Mouse (Mus musculus): ENCODE results near the gene Olfr211. TPM values are rescaled to one million over a fixed set of nuclear protein-coding genes. Genes with fewer than 3 reads are reported as not detected.
"Not testable (repeated sequence)": the region's sequence is repeated elsewhere in the genome, so short reads cannot be mapped to it uniquely, and the experiment has no call there.

Gene Olfr211
- polyA plus RNA-seq, 1 experiment from 2014 or later: not detected

DNA sequence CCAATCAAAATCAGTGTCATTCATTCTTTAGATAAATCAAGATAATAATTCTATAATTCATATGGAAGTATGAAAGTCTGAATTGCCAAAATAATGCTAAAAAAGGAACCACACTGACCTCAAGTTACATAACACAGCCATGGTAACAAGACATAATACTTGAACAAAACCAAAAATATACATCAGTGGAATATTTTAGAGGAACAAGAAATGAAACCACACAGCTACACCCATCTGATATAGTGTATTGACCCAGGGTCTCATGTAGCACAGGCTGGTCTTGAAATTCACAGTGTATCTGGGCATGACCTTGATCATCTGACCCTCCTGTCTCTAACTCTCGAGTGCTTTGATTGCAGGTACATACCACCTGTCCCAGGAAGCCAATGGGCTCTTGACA, 2.1 kb upstream of the Olfr211 start:
- H3K4me3 ChIP-seq (replicated peaks): no peak overlapping the region
- H3K27ac ChIP-seq (replicated peaks): no peak overlapping the region
- no peak for ATAC-seq (ENCODE audit: insufficient read depth)
- H3K9me3 ChIP-seq (replicated peaks): no peaks in the 10 kb centered on the region
- no peak overlapping the region for H3K4me2 ChIP-seq
- no peak overlapping the region for H3K9ac ChIP-seq
- H3K4me1 ChIP-seq (replicated peaks): no peaks in the 10 kb centered on the region
- 30% methylated on average over 1 of the region's 1 CpGs for WGBS (ENCODE audit: insufficient replicate concordance)
- no peaks in the 10 kb centered on the region for H3K27me3 ChIP-seq
- H3K36me3 ChIP-seq (replicated peaks): no peaks in the 10 kb centered on the region

- H3K9me3 ChIP-seq (replicated peaks): no peaks in the 10 kb centered on the region
- H3K27me3 ChIP-seq: no peaks in the 10 kb centered on the region
- no peaks in the 10 kb centered on the region for H3K4me1 ChIP-seq (replicated peaks)
- no peak overlapping the region for H3K4me3 ChIP-seq (replicated peaks)
- ATAC-seq (ENCODE audit: insufficient read depth): no peak
- no peaks in the 10 kb centered on the region for H3K36me3 ChIP-seq (replicated peaks)
- H3K9ac ChIP-seq: no peak overlapping the region
- no peak overlapping the region for H3K4me2 ChIP-seq
- WGBS (ENCODE audit: insufficient replicate concordance): 53% methylated on average over 5 of the region's 5 CpGs
- H3K27ac ChIP-seq (replicated peaks): no peak overlapping the region
Measured at GRCm38 (mm10) chr6:116493742-116494141, 4.9 kb downstream of the Olfr211 start.

DNA sequence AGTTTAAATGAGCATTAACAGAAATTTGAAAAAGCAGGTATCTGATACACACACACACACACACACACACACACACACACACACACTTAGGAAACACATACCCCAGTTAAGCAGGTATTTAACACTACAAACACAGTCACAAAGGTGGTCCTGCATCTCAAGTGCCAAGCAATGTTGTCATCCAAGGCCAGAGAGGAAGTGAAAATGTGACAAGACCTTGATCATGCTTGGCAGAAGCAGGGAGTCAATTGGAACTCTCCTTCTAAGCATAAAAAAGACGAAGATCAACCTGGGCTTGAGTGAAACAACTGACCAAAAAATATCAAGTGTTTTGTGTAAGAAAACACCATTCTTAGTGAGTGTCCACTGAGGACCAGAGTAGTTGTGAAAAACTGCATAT, 7.1 kb downstream of the Olfr211 start:
- no peak for ATAC-seq (ENCODE audit: insufficient read depth)
- Histone ChIP-seq H3K36me3 (replicated peaks) (no peaks in the 10 kb centered on the region), H3K27me3 (no peaks in the 10 kb centered on the region), H3K4me1 (replicated peaks) (no peaks in the 10 kb centered on the region), H3K4me2 (no peak overlapping the region), H3K4me3 (replicated peaks) (no peak overlapping the region), H3K9me3 (replicated peaks) (no peaks in the 10 kb centered on the region), H3K9ac (no peak overlapping the region), H3K27ac (replicated peaks) (no peak overlapping the region)
- WGBS (ENCODE audit: insufficient replicate concordance): 49% methylated on average over 1 of the region's 1 CpGs

- not testable (repeated sequence) for H3K27ac ChIP-seq (replicated peaks); H3K9ac ChIP-seq; ATAC-seq (ENCODE audit: insufficient read depth)
Measured at GRCm38 (mm10) chr6:116506302-116507003, 17.6 kb downstream of the Olfr211 start, which contains the start of gene Olfr212. Gene Olfr212, plus strand, starts transcription at chr6:116506516.

GRCm38 (mm10) chr6:116514832-116515231, 25.9 kb downstream of the Olfr211 start:
- no peaks in the 10 kb centered on the region for H3K27me3 ChIP-seq
- H3K27ac ChIP-seq (replicated peaks): no peak overlapping the region
- no peak overlapping the region for H3K4me2 ChIP-seq
- H3K4me3 ChIP-seq (replicated peaks): no peak overlapping the region
- H3K36me3 ChIP-seq (replicated peaks): no peaks in the 10 kb centered on the region
- no peaks in the 10 kb centered on the region for H3K4me1 ChIP-seq (replicated peaks)
- no peaks in the 10 kb centered on the region for H3K9me3 ChIP-seq (replicated peaks)
- ATAC-seq (ENCODE audit: insufficient read depth): no peak
- no peak overlapping the region for H3K9ac ChIP-seq

More at GRCm38 (mm10) chr6:116506302-116507003, 17.6 kb downstream of the Olfr211 start, which contains the start of gene Olfr212:
- not testable (repeated sequence) for H3K4me2 ChIP-seq; H3K36me3 ChIP-seq (replicated peaks); H3K4me3 ChIP-seq (replicated peaks); H3K9me3 ChIP-seq (replicated peaks); H3K4me1 ChIP-seq (replicated peaks); H3K27me3 ChIP-seq
- 74% methylated on average over 20 of the region's 20 CpGs for WGBS (ENCODE audit: insufficient replicate concordance)

DNA sequence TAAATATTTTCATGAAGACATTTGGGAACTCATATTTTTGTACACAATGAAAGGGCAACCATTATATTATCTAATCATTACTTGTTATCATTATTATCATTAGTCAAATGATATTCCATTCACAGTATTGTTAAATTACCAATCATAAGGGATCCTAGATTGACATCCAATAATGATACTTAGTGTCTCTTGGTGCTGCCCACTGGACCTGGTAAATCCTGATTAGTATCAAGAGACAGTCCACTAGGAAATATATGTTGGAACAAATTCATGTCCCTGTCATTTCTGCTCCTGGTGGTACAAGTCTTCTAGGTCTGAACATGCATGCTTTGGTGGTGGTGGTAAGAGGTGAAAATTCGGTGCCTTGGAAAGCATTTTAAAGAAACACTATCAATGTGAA, 49.3 kb downstream of the Olfr211 start, which contains the start of gene Olfr213:
Gene Olfr213 (plus strand): TSS at position 301 of the 400 bp plus-strand sequence.
- H3K4me2 ChIP-seq: no peak within 1 kb of the TSS
- H3K27ac ChIP-seq (replicated peaks): no peak within 1 kb of the TSS
- no peaks in the 10 kb centered on the region for H3K27me3 ChIP-seq
- H3K9ac ChIP-seq: no peak within 1 kb of the TSS
- no peak for ATAC-seq (ENCODE audit: insufficient read depth)
- H3K4me1 ChIP-seq (replicated peaks): no peaks in the 10 kb centered on the region
- no peak within 1 kb of the TSS for H3K4me3 ChIP-seq (replicated peaks)
- WGBS (ENCODE audit: insufficient replicate concordance): 41% methylated on average over 1 of the region's 1 CpGs
- no peaks in the 10 kb centered on the region for H3K9me3 ChIP-seq (replicated peaks)
- no peaks in the 10 kb centered on the region for H3K36me3 ChIP-seq (replicated peaks)

- Histone ChIP-seq H3K27me3 (no peaks in the 10 kb centered on the region), H3K4me3 (replicated peaks) (no peak overlapping the region), H3K4me2 (no peak overlapping the region), H3K36me3 (replicated peaks) (no peaks in the 10 kb centered on the region), H3K27ac (replicated peaks) (no peak overlapping the region), H3K9me3 (replicated peaks) (no peaks in the 10 kb centered on the region), H3K4me1 (replicated peaks) (no peaks in the 10 kb centered on the region), H3K9ac (no peak overlapping the region)
- 35% methylated on average over 2 of the region's 2 CpGs for WGBS (ENCODE audit: insufficient replicate concordance)
- ATAC-seq (ENCODE audit: insufficient read depth): no peak
Measured at GRCm38 (mm10) chr6:116542500-116542899, 53.6 kb downstream of the Olfr211 start.

Other genes starting within 250 kb of the Olfr211 start
- 4.6 and 4.8 TPM in 2 replicates for gene Zfand4, start 224.9 kb upstream of the Olfr211 start, polyA plus RNA-seq (2015; fragmentation: Nextera tagmentation; extraction: Ambion mirVana)
- gene March8, start 151.1 kb upstream of the Olfr211 start, polyA plus RNA-seq (2015; fragmentation: Nextera tagmentation; extraction: Ambion mirVana): 95.4 and 97.7 TPM in 2 replicates
- gene Alox5, start 27.9 kb upstream of the Olfr211 start, polyA plus RNA-seq (2015; fragmentation: Nextera tagmentation; extraction: Ambion mirVana): 4.8 and 6.1 TPM in 2 replicates
- not detected in 2 replicates for gene Olfr212, start 17.4 kb downstream of the Olfr211 start, polyA plus RNA-seq (2015; fragmentation: Nextera tagmentation; extraction: Ambion mirVana)
- not detected in 2 replicates for gene Olfr213, start 49.4 kb downstream of the Olfr211 start, polyA plus RNA-seq (2015; fragmentation: Nextera tagmentation; extraction: Ambion mirVana)
- gene Gm5580, start 62.0 kb downstream of the Olfr211 start, polyA plus RNA-seq (2015; fragmentation: Nextera tagmentation; extraction: Ambion mirVana): 0.21 and 0.26 TPM in 2 replicates
- not detected in 2 replicates for gene Olfr214, start 65.1 kb downstream of the Olfr211 start, polyA plus RNA-seq (2015; fragmentation: Nextera tagmentation; extraction: Ambion mirVana)
- gene Olfr215, start 95.1 kb downstream of the Olfr211 start, polyA plus RNA-seq (2015; fragmentation: Nextera tagmentation; extraction: Ambion mirVana): not detected in 2 replicates
- 22.0 and 22.7 TPM in 2 replicates for gene Zfp422, start 139.9 kb downstream of the Olfr211 start, polyA plus RNA-seq (2015; fragmentation: Nextera tagmentation; extraction: Ambion mirVana)
- gene Depp1, start 161.5 kb downstream of the Olfr211 start, polyA plus RNA-seq (2015; fragmentation: Nextera tagmentation; extraction: Ambion mirVana): 26.7 and 36.6 TPM in 2 replicates
- 7.7 and 8.2 TPM in 2 replicates for gene Rassf4, start 184.9 kb downstream of the Olfr211 start, polyA plus RNA-seq (2015; fragmentation: Nextera tagmentation; extraction: Ambion mirVana)
- gene Tmem72, start 227.8 kb downstream of the Olfr211 start, polyA plus RNA-seq (2015; fragmentation: Nextera tagmentation; extraction: Ambion mirVana): 0.01 and 0.05 TPM in 2 replicates

All from liver, embryonic 15.5 days (tissue).